In genomic region chr8:47866568-47866967, GRCm38 (mm10) we compare ENCODE assay signal across 14 mouse cellular contexts. TPM values are rescaled to one million over a fixed set of nuclear protein-coding genes. Genes with fewer than 3 reads are reported as not detected.
"Had no signal": no experiment of that assay in that cellular context is flagged by ENCODE, and none has a peak within 500 bp of the region (broad histone marks: within the 10 kb centered on the region; RNA-seq: fewer than 3 reads in every experiment).

No protein-coding gene starts in this region.

- H3K9ac ChIP-seq: limb, embryonic 13.5 days; liver, embryonic 15.5 days; lung, embryonic 15.5 days had no signal

- H3K4me1 ChIP-seq: liver, embryonic 15.5 days; lung, embryonic 15.5 days had no signal

- H3K4me2 ChIP-seq: limb, embryonic 13.5 days; liver, embryonic 11.5 days; liver, embryonic 15.5 days; lung, embryonic 15.5 days had no signal

- H3K4me3 ChIP-seq: limb, embryonic 13.5 days; liver, embryonic 15.5 days; lung, embryonic 15.5 days had no signal

- H3K9me3 ChIP-seq: limb, embryonic 13.5 days; liver, embryonic 15.5 days; lung, embryonic 15.5 days had no signal

- H3K27ac ChIP-seq: limb, embryonic 13.5 days; liver, embryonic 15.5 days; lung, embryonic 15.5 days had no signal

- H3K27me3 ChIP-seq: limb, embryonic 13.5 days; liver, embryonic 15.5 days; lung, embryonic 15.5 days had no signal

RNA-seq across cellular contexts. Expression of gene Cldn22, which starts 42.3 kb away (rescaled TPM):
- total RNA-seq: megakaryocyte progenitor cell, adult 5-6 weeks; monocyte, adult 5-6 weeks had no signal
- polyA plus RNA-seq: intestine, embryonic 16.5 days; limb, embryonic 13.5 days; liver, embryonic 11.5 days; liver, embryonic 15.5 days; lung, embryonic 15.5 days; neural tube, embryonic 14.5 days; small intestine, adult 2 months; stomach, embryonic 16.5 days; thymus, postnatal 0 days had no signal

RNA-seq across cellular contexts. Expression of gene Cldn24, which starts 44.6 kb away (rescaled TPM):
- total RNA-seq: layer of hippocampus, adult 18-20 months; layer of hippocampus, postnatal 10 days; megakaryocyte progenitor cell, adult 5-6 weeks; monocyte, adult 5-6 weeks had no signal
- polyA plus RNA-seq: intestine, embryonic 16.5 days; kidney, adult 2 months; limb, embryonic 13.5 days; liver, embryonic 11.5 days; liver, embryonic 15.5 days; lung, embryonic 15.5 days; neural tube, embryonic 14.5 days; stomach, embryonic 16.5 days; thymus, postnatal 0 days had no signal
